Comparison of ENCODE assay signal across 13 mouse cellular contexts in the genomic region with DNA sequence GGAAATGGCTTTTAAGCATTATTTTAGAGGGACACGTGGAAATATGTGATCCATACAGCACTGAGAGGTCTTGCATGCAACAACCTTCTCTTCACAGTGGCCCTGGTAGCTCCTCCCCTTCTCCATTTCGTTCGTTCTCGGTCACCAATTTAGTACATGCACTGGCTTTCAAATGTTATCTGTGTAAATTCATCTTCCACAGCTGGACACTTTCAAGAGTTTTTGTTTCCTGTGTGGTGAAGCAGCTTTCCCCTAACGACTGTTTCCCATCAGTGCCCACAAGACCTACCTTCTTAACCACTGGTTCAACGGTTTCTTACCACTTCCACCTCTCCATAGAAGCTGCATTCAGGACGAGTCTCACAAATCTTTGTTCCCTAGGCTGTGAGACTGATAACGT.
DNase-seq lines count a peak whose midpoint lies in the region; ATAC-seq lines count a peak whose summit lies in the region.
"Had no signal": no experiment of that assay in that cellular context is flagged by ENCODE, and none has a peak within 500 bp of the region (broad histone marks: within the 10 kb centered on the region; RNA-seq: fewer than 3 reads in every experiment).

No protein-coding gene starts in this region.

- H3K4me2 ChIP-seq in liver, embryonic 16.5 days (ENCODE audit: low read depth, low read length): peak overlapping the region; percentile 34
- H3K4me2 ChIP-seq: hindbrain, embryonic 12.5 days had no signal

- H3K9ac ChIP-seq in liver, embryonic 16.5 days (ENCODE audit: low read depth, low read length): no peak overlapping the region
- H3K9ac ChIP-seq: hindbrain, embryonic 12.5 days had no signal

- H3K9me3 ChIP-seq in liver, embryonic 16.5 days (replicated peaks; ENCODE audit: control insufficient read depth, low read length): no peaks in the 10 kb centered on the region
- H3K9me3 ChIP-seq: hindbrain, embryonic 12.5 days had no signal

- H3K4me3 ChIP-seq in brown adipose tissue, adult 24 weeks (ENCODE audit: insufficient read depth, low read depth, low read length): 0 out of 2 replicates have a peak overlapping the region, but pooled peaks have one; percentile 12
- peak overlapping the region; percentile 11; the same call in 1 of the 2 replicates for H3K4me3 ChIP-seq in liver, embryonic 16.5 days (ENCODE audit: low read depth, low read length)
- H3K4me3 ChIP-seq: hindbrain, embryonic 12.5 days had no signal

- peak; percentile 46 for DNase-seq in CD4-positive, CD25-positive, alpha-beta regulatory T cell, adult 2 months (ENCODE audit: low read depth, low spot score)
- peak; percentile 54 to 78 for DNase-seq in thymus, adult 18-20 months
- no peak for DNase-seq in kidney, postnatal 4 days
- no peak for DNase-seq in urinary bladder, postnatal 36 days (ENCODE audit: low spot score in 2 of 2)
- no peak for DNase-seq in urinary bladder, postnatal 25 days (ENCODE audit: low spot score)
- DNase-seq: kidney, adult 2 months; lung, postnatal 14 days; spleen, adult 18-20 months had no signal

- ATAC-seq in liver, embryonic 16.5 days (ENCODE audit: low read depth): peak; percentile 27
- no peak for ATAC-seq in erythroid progenitor cell, adult 5-6 weeks (replicated peaks; ENCODE audit: low FRiP score, poor library complexity, severe bottlenecking)
- ATAC-seq: midbrain, embryonic 16.5 days had no signal

- 9% methylated on average over 8 of the region's 8 CpGs for WGBS in liver, embryonic 16.5 days (ENCODE audit: insufficient replicate concordance)

- H3K4me1 ChIP-seq in brown adipose tissue, adult 24 weeks (ENCODE audit: control insufficient read depth, insufficient read depth, insufficient read length, low read length): no peaks in the 10 kb centered on the region
- H3K4me1 ChIP-seq in liver, embryonic 16.5 days (ENCODE audit: control insufficient read depth, low read depth, low read length): no peaks in the 10 kb centered on the region
- H3K4me1 ChIP-seq: hindbrain, embryonic 12.5 days had no signal

- H3K27me3 ChIP-seq in liver, embryonic 16.5 days (ENCODE audit: control insufficient read depth, insufficient read depth, low read depth, low read length): no peaks in the 10 kb centered on the region
- H3K27me3 ChIP-seq: hindbrain, embryonic 12.5 days had no signal

- H3K27ac ChIP-seq in brown adipose tissue, adult 24 weeks (replicated peaks; ENCODE audit: low read depth, low read length): no peak overlapping the region
- 0 out of 2 replicates have a peak overlapping the region, but pooled peaks have one; percentile 33 for H3K27ac ChIP-seq in liver, embryonic 16.5 days (ENCODE audit: low read length)
- H3K27ac ChIP-seq: hindbrain, embryonic 12.5 days had no signal

- H3K36me3 ChIP-seq in liver, embryonic 16.5 days (ENCODE audit: control insufficient read depth, insufficient read depth): no peaks in the 10 kb centered on the region
- H3K36me3 ChIP-seq: hindbrain, embryonic 12.5 days had no signal

Comparison
In these comparisons a context has a peak if more than half of its experiments do, and no peak if none do; other contexts are left out.
1. DNase-seq: peak in CD4-positive, CD25-positive, alpha-beta regulatory T cell, adult 2 months (single experiment) and thymus, adult 18-20 months (2 of 2); none in kidney, postnatal 4 days (0 of 2), urinary bladder, postnatal 36 days (0 of 2) and urinary bladder, postnatal 25 days (single experiment).